Mouse (Mus musculus): ENCODE data around the gene Gramd4. TPM values are rescaled to one million over a fixed set of nuclear protein-coding genes. Genes with fewer than 3 reads are reported as not detected.
A peak's percentile ranks its signal among the peaks of the same experiment; 100 is the strongest.

Gramd4 gene
- total RNA-seq, 1 experiment: 24.5 TPM

DNA sequence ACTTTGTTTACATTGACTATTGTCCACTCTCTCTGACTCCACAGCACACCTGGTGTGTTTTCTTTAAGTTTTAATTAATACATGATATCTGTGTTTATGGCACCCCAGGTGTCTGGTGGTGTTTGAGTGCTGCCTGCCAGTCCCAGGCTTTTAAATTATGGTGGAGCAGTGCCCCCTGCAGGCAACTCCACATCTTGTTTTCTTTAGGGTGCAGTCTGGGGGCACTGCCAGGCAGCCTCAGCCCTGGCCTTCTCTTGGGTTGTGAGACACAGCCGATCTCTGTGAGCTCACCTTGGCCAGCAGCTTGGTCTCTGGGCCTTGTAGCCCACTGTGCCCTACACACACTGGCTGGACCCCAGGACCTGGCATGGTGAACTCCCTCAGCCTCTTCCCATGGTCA lies 66.9 kb downstream of the Gramd4 start:
- no peak overlapping the region for H3K9ac ChIP-seq (ENCODE audit: insufficient read depth, low read depth, low read length, poor library complexity, severe bottlenecking)
- in situ Hi-C loops (cut with MboI; ENCODE audit: low sequenced_read_pairs in 2 of 2, unreplicated experiment in 2 of 2): loop anchor here in 1 of 2 experiments (5.0 kb wide), 1 partner anchor 72 kb away; no protein-coding TSS in a partner anchor
- H3K27ac ChIP-seq (ENCODE audit: insufficient read depth, low read depth, low read length, poor library complexity, severe bottlenecking): no peak overlapping the region
- H3K36me3 ChIP-seq (ENCODE audit: control insufficient read depth, insufficient read depth, low read length, poor library complexity, severe bottlenecking): peaks cover 3% of the 10 kb centered on the region; the same call in 1 of the 2 replicates
- TF ChIP-seq MAFK (IDR thresholded peaks at IDR 0.05; ENCODE audit: insufficient read depth, low read depth, low read length): no peak
- TF ChIP-seq CHD2 (IDR thresholded peaks at IDR 0.05; ENCODE audit: low read depth, low read length): no peak
- TF ChIP-seq HCFC1 (IDR thresholded peaks at IDR 0.05; ENCODE audit: borderline replicate concordance, insufficient read depth, low read length): no peak
- no peak for TF ChIP-seq ZC3H11A (IDR thresholded peaks at IDR 0.05; ENCODE audit: borderline replicate concordance, low read depth, low read length)
- TF ChIP-seq ZNF384 (IDR thresholded peaks at IDR 0.05; ENCODE audit: low read depth, low read length): no peak
- H3K4me3 ChIP-seq (ENCODE audit: insufficient read depth in 1 of 2, low read depth in 1 of 2, low read length in 2 of 2, poor library complexity in 1 of 2, severe bottlenecking in 1 of 2): no peak overlapping the region
- DNase-seq (ENCODE audit: low read depth, low spot score): no peak
- peaks cover 0 to 2% of the 10 kb centered on the region in 2 experiments; a peak in 1 of 4 replicates for H3K4me1 ChIP-seq (ENCODE audit: control insufficient read depth in 2 of 2, insufficient read depth in 2 of 2, low read length in 2 of 2, poor library complexity in 1 of 2)
- H3K9me3 ChIP-seq (ENCODE audit: control insufficient read depth, insufficient read depth, low read depth, low read length): no peaks in the 10 kb centered on the region

DNA sequence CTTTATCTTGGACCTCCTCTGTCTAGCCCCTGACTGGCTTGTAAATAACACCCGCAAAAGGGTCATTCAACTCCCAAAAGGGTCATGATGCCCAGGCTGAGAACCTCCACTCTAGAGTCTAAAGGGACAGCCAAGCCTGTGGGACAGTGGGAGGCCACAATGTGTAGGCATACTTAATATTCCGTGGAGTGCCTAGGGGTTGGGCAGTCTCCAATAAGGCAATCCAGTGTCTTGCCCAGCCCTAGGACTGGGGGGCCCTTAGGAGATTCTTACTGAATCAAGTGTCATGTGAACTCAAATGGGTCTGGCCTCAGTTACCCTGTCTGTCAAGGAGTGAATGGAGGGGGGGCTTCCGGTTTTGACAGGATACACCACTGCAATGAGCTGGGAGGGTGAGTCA lies 71.5 kb downstream of the Gramd4 start:
- H3K4me1 ChIP-seq (ENCODE audit: control insufficient read depth in 2 of 2, insufficient read depth in 2 of 2, low read length in 2 of 2, poor library complexity in 1 of 2): peaks cover 0 to 4% of the 10 kb centered on the region in 2 experiments; a peak in 1 of 4 replicates
- H3K36me3 ChIP-seq (ENCODE audit: control insufficient read depth, insufficient read depth, low read length, poor library complexity, severe bottlenecking): peaks cover 9% of the 10 kb centered on the region; the same call in 1 of the 2 replicates
- TF ChIP-seq HCFC1 (IDR thresholded peaks at IDR 0.05; ENCODE audit: borderline replicate concordance, insufficient read depth, low read length) (no peak), MAFK (IDR thresholded peaks at IDR 0.05; ENCODE audit: insufficient read depth, low read depth, low read length) (no peak), ZNF384 (IDR thresholded peaks at IDR 0.05; ENCODE audit: low read depth, low read length) (no peak), CHD2 (IDR thresholded peaks at IDR 0.05; ENCODE audit: low read depth, low read length) (no peak), ZC3H11A (IDR thresholded peaks at IDR 0.05; ENCODE audit: borderline replicate concordance, low read depth, low read length) (no peak)
- in situ Hi-C loops (cut with MboI; ENCODE audit: low sequenced_read_pairs in 2 of 2, unreplicated experiment in 2 of 2): loop anchor here in 1 of 2 experiments (25.0 kb wide), 1 partner anchor 217 kb away; no protein-coding TSS in a partner anchor
- H3K27ac ChIP-seq (ENCODE audit: insufficient read depth, low read depth, low read length, poor library complexity, severe bottlenecking): no peak overlapping the region
- no peaks in the 10 kb centered on the region for H3K9me3 ChIP-seq (ENCODE audit: control insufficient read depth, insufficient read depth, low read depth, low read length)
- no peak for DNase-seq (ENCODE audit: low read depth, low spot score)
- H3K4me3 ChIP-seq (ENCODE audit: insufficient read depth in 1 of 2, low read depth in 1 of 2, low read length in 2 of 2, poor library complexity in 1 of 2, severe bottlenecking in 1 of 2): no peak overlapping the region
- no peak overlapping the region for H3K9ac ChIP-seq (ENCODE audit: insufficient read depth, low read depth, low read length, poor library complexity, severe bottlenecking)

GRCm38 (mm10) chr15:86130657-86131056 lies 73.2 kb downstream of the Gramd4 start:
- H3K4me1 ChIP-seq (ENCODE audit: control insufficient read depth in 2 of 2, insufficient read depth in 2 of 2, low read length in 2 of 2, poor library complexity in 1 of 2): peaks cover 0 to 6% of the 10 kb centered on the region in 2 experiments; a peak in 1 of 4 replicates
- no peak overlapping the region for H3K27ac ChIP-seq (ENCODE audit: insufficient read depth, low read depth, low read length, poor library complexity, severe bottlenecking)
- no peak overlapping the region for H3K4me3 ChIP-seq (ENCODE audit: insufficient read depth in 1 of 2, low read depth in 1 of 2, low read length in 2 of 2, poor library complexity in 1 of 2, severe bottlenecking in 1 of 2)
- in situ Hi-C loops (cut with MboI; ENCODE audit: low sequenced_read_pairs in 2 of 2, unreplicated experiment in 2 of 2): loop anchor here (10.0 to 25.0 kb wide), 2 partner anchors 216 to 218 kb away; no protein-coding TSS in a partner anchor
- no peak for TF ChIP-seq CHD2 (IDR thresholded peaks at IDR 0.05; ENCODE audit: low read depth, low read length)
- TF ChIP-seq HCFC1 (IDR thresholded peaks at IDR 0.05; ENCODE audit: borderline replicate concordance, insufficient read depth, low read length): no peak
- no peak for TF ChIP-seq ZNF384 (IDR thresholded peaks at IDR 0.05; ENCODE audit: low read depth, low read length)
- no peak for TF ChIP-seq MAFK (IDR thresholded peaks at IDR 0.05; ENCODE audit: insufficient read depth, low read depth, low read length)
- no peak for TF ChIP-seq ZC3H11A (IDR thresholded peaks at IDR 0.05; ENCODE audit: borderline replicate concordance, low read depth, low read length)
- H3K9ac ChIP-seq (ENCODE audit: insufficient read depth, low read depth, low read length, poor library complexity, severe bottlenecking): no peak overlapping the region
- no peaks in the 10 kb centered on the region for H3K9me3 ChIP-seq (ENCODE audit: control insufficient read depth, insufficient read depth, low read depth, low read length)
- H3K36me3 ChIP-seq (ENCODE audit: control insufficient read depth, insufficient read depth, low read length, poor library complexity, severe bottlenecking): peaks cover 9% of the 10 kb centered on the region; the same call in 1 of the 2 replicates
- no peak for DNase-seq (ENCODE audit: low read depth, low spot score)

GRCm38 (mm10) chr15:86134941-86135783 lies 77.7 kb downstream of the Gramd4 start:
- H3K4me1 ChIP-seq (ENCODE audit: control insufficient read depth in 2 of 2, insufficient read depth in 2 of 2, low read length in 2 of 2, poor library complexity in 1 of 2): peaks cover 0 to 7% of the 10 kb centered on the region in 2 experiments; a peak in 1 of 4 replicates
- in situ Hi-C loops (cut with MboI; ENCODE audit: low sequenced_read_pairs in 2 of 2, unreplicated experiment in 2 of 2): loop anchor here (10.0 to 25.0 kb wide), 2 partner anchors 220 to 223 kb away; no protein-coding TSS in a partner anchor
- peaks cover 9% of the 10 kb centered on the region; the same call in 1 of the 2 replicates for H3K36me3 ChIP-seq (ENCODE audit: control insufficient read depth, insufficient read depth, low read length, poor library complexity, severe bottlenecking)
- DNase-seq (ENCODE audit: low read depth, low spot score): peak; percentile 72
- TF ChIP-seq ZC3H11A (IDR thresholded peaks at IDR 0.05; ENCODE audit: borderline replicate concordance, low read depth, low read length) (peak; percentile 75), CHD2 (IDR thresholded peaks at IDR 0.05; ENCODE audit: low read depth, low read length) (no peak), MAFK (IDR thresholded peaks at IDR 0.05; ENCODE audit: insufficient read depth, low read depth, low read length) (no peak)
- no peak overlapping the region for H3K9ac ChIP-seq (ENCODE audit: insufficient read depth, low read depth, low read length, poor library complexity, severe bottlenecking)
- no peak overlapping the region for H3K27ac ChIP-seq (ENCODE audit: insufficient read depth, low read depth, low read length, poor library complexity, severe bottlenecking)
- no peak overlapping the region for H3K4me3 ChIP-seq (ENCODE audit: insufficient read depth in 1 of 2, low read depth in 1 of 2, low read length in 2 of 2, poor library complexity in 1 of 2, severe bottlenecking in 1 of 2)
- H3K9me3 ChIP-seq (ENCODE audit: control insufficient read depth, insufficient read depth, low read depth, low read length): no peaks in the 10 kb centered on the region

All from ES-E14 (cell line).